Mouse (Mus musculus): ENCODE data around the gene Nadk.

DNA sequence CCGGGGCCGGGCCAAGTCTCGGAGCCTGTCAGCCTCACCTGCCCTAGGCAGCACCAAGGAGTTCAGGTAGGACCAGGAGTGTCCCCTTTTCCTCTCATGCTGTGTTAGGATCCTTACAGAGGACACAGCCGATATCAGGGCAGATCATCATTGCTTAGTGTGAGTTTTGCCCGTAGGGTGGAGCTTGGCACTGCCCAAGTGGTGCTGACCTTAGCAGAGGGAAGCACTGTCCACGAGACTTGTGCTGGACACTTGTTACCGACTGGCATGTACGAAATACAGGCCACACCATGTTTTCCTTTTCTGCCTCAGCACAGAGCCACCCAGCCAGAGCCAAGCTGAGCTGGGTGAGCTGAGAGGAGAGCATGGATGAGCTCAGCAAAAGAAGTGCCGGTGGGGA, 15.0 kb downstream of the Nadk start:
- no peak for TF ChIP-seq CTCF (IDR thresholded peaks at IDR 0.05; ENCODE audit: low read depth)
- TF ChIP-seq EP300 (IDR thresholded peaks at IDR 0.05; ENCODE audit: low read depth), result no peak
